Mouse (Mus musculus) embryonic facial prominence, embryonic 13.5 days (tissue): ENCODE results near the gene Srl. TPM values are rescaled to one million over a fixed set of nuclear protein-coding genes. Genes with fewer than 3 reads are reported as not detected.
A peak's percentile ranks its signal among the peaks of the same experiment; 100 is the strongest.
"Not testable (repeated sequence)": the region's sequence is repeated elsewhere in the genome, so short reads cannot be mapped to it uniquely, and the experiment has no call there.

Experiments
- ATAC-seq: fragments of 200-750 bp; cut with Nextera tagmentation; 2 replicates; pipeline ENCODE4 v1.8.0; 2017; ENCODE audit warnings: low read depth; ENCODE audit not compliant: insufficient number of reproducible peaks, insufficient read depth, low FRiP score, low TSS enrichment
- H3K27ac ChIP-seq: fragments of 300-500 bp; sonication (generic); 2 replicates; pipeline ENCODE4 v1.5.1; 2015; ENCODE audit warnings: moderate library complexity, mild to moderate bottlenecking, inconsistent platforms
- H3K27me3 ChIP-seq: fragments of 300-500 bp; sonication (generic); 2 replicates; pipeline ENCODE4 v1.6.1; 2015; ENCODE audit warnings: mild to moderate bottlenecking, inconsistent platforms
- H3K36me3 ChIP-seq: fragments of 300-500 bp; sonication (generic); 2 replicates; pipeline ENCODE4 v1.6.1; 2015; ENCODE audit warnings: mild to moderate bottlenecking, inconsistent platforms
- H3K4me1 ChIP-seq: fragments of 300-500 bp; sonication (generic); 2 replicates; pipeline ENCODE4 v1.6.1; 2015; ENCODE audit warnings: inconsistent platforms
- H3K4me2 ChIP-seq: fragments of 300-500 bp; sonication (generic); 2 replicates; pipeline ENCODE4 v1.6.1; 2015; ENCODE audit warnings: moderate library complexity, mild to moderate bottlenecking, inconsistent platforms
- H3K4me3 ChIP-seq: fragments of 300-500 bp; sonication (generic); 2 replicates; pipeline ENCODE4 v1.5.1; 2015; ENCODE audit warnings: mild to moderate bottlenecking, inconsistent platforms
- H3K9ac ChIP-seq: fragments of 300-500 bp; sonication (generic); 2 replicates; pipeline ENCODE4 v1.6.1; 2015; ENCODE audit warnings: mild to moderate bottlenecking, inconsistent platforms
- H3K9me3 ChIP-seq: fragments of 300-500 bp; sonication (generic); 2 replicates; pipeline ENCODE4 v1.6.1; 2016; ENCODE audit warnings: inconsistent platforms
- WGBS: fragments of 180-500 bp; shearing (Covaris S2); methylation state at CpG from one replicate; pipeline ENCODE4 v1.1.7; 2015; ENCODE audit warnings: mixed read lengths; 5-methylcytosine and 5-hydroxymethylcytosine counted together
- polyA plus RNA-seq: library from polyadenylated mRNA; unstranded; fragments of >200 nt; fragmentation: Nextera tagmentation; extraction: Ambion mirVana; gene quantifications from 2 replicates; pipeline ENCODE4 v1.2.1, GENCODE M21; 2015

The Srl gene
- 19.4 and 21.1 TPM in 2 replicates for polyA plus RNA-seq

GRCm38 (mm10) chr16:4541501-4542198 lies at the start of gene Srl:
Gene Srl, minus strand, starts transcription at chr16:4541816.
- Histone ChIP-seq H3K9me3 (no peaks in the 10 kb centered on the region), H3K9ac (peak within 1 kb of the TSS; percentile 70), H3K36me3 (peaks cover 21% of the 10 kb centered on the region), H3K27me3 (no peaks in the 10 kb centered on the region), H3K27ac (peak within 1 kb of the TSS; percentile 71), H3K4me1 (peaks cover 19% of the 10 kb centered on the region), H3K4me3 (peak within 1 kb of the TSS; percentile 49), H3K4me2 (peak within 1 kb of the TSS; percentile 60)
- peak; percentile 96 for ATAC-seq
- WGBS = 1% methylated on average over 43 of the region's 43 CpGs

GRCm38 (mm10) chr16:4590236-4590635 lies 48.6 kb upstream of the Srl start:
- 93% methylated on average over 9 of the region's 9 CpGs for WGBS

GRCm38 (mm10) chr16:4587516-4588210 lies 46.0 kb upstream of the Srl start:
- H3K4me3 ChIP-seq = no peak overlapping the region
- no peak for ATAC-seq
- H3K27ac ChIP-seq = peak overlapping the region; percentile 94
- peak overlapping the region; percentile 61; the same call in 1 of the 2 replicates for H3K4me2 ChIP-seq
- no peaks in the 10 kb centered on the region for H3K27me3 ChIP-seq
- no peak overlapping the region for H3K9ac ChIP-seq
- H3K4me1 ChIP-seq = peaks cover 29% of the 10 kb centered on the region
- WGBS = 69% methylated on average over 5 of the region's 5 CpGs
- no peaks in the 10 kb centered on the region for H3K9me3 ChIP-seq
- peaks cover 14% of the 10 kb centered on the region for H3K36me3 ChIP-seq

More at GRCm38 (mm10) chr16:4590236-4590635, 48.6 kb upstream of the Srl start:
- H3K36me3 ChIP-seq = peaks cover 14% of the 10 kb centered on the region
- H3K4me3 ChIP-seq = no peak overlapping the region
- no peak for ATAC-seq
- no peaks in the 10 kb centered on the region for H3K27me3 ChIP-seq
- peaks cover 42% of the 10 kb centered on the region for H3K4me1 ChIP-seq
- H3K9me3 ChIP-seq = no peaks in the 10 kb centered on the region
- no peak overlapping the region for H3K27ac ChIP-seq
- H3K9ac ChIP-seq = no peak overlapping the region
- H3K4me2 ChIP-seq = no peak overlapping the region

GRCm38 (mm10) chr16:4586531-4587123 lies 45.0 kb upstream of the Srl start:
- peak overlapping the region; percentile 70 for H3K9ac ChIP-seq
- H3K36me3 ChIP-seq = peaks cover 14% of the 10 kb centered on the region
- no peaks in the 10 kb centered on the region for H3K9me3 ChIP-seq
- peaks cover 20% of the 10 kb centered on the region for H3K4me1 ChIP-seq
- peak overlapping the region; percentile 61 for H3K4me2 ChIP-seq
- WGBS = under 1% methylated on average over 42 of the region's 43 CpGs
- H3K4me3 ChIP-seq = peak overlapping the region; percentile 58
- peak; percentile 96 for ATAC-seq
- H3K27ac ChIP-seq = peak overlapping the region; percentile 94
- H3K27me3 ChIP-seq = no peaks in the 10 kb centered on the region

GRCm38 (mm10) chr16:4585642-4586530 lies 44.3 kb upstream of the Srl start:
- peaks cover 20% of the 10 kb centered on the region for H3K4me1 ChIP-seq
- H3K27me3 ChIP-seq = no peaks in the 10 kb centered on the region
- ATAC-seq = no peak
- WGBS = 10% methylated on average over 14 of the region's 14 CpGs
- H3K4me2 ChIP-seq = peak overlapping the region; percentile 61
- no peaks in the 10 kb centered on the region for H3K9me3 ChIP-seq
- peaks cover 10% of the 10 kb centered on the region for H3K36me3 ChIP-seq
- H3K4me3 ChIP-seq = peak overlapping the region; percentile 58
- peak overlapping the region; percentile 70 for H3K9ac ChIP-seq
- peak overlapping the region; percentile 94 for H3K27ac ChIP-seq

GRCm38 (mm10) chr16:4584438-4584837 lies 42.8 kb upstream of the Srl start:
- H3K27me3 ChIP-seq = no peaks in the 10 kb centered on the region
- H3K4me2 ChIP-seq = no peak overlapping the region
- H3K27ac ChIP-seq = no peak overlapping the region
- H3K36me3 ChIP-seq = no peaks in the 10 kb centered on the region
- no peak overlapping the region for H3K9ac ChIP-seq
- peaks cover 20% of the 10 kb centered on the region for H3K4me1 ChIP-seq
- 66% methylated on average over 5 of the region's 5 CpGs for WGBS
- no peak for ATAC-seq
- H3K4me3 ChIP-seq = no peak overlapping the region
- H3K9me3 ChIP-seq = no peaks in the 10 kb centered on the region

- Histone ChIP-seq H3K9ac (no peak overlapping the region), H3K9me3 (no peaks in the 10 kb centered on the region), H3K4me3 (no peak overlapping the region), H3K4me2 (no peak overlapping the region), H3K27me3 (no peaks in the 10 kb centered on the region), H3K36me3 (no peaks in the 10 kb centered on the region), H3K27ac (no peak overlapping the region), H3K4me1 (peaks cover 20% of the 10 kb centered on the region)
- WGBS = 83% methylated on average over 3 of the region's 3 CpGs
- no peak for ATAC-seq
These were observed 42.2 kb upstream of the Srl start for GRCm38 (mm10) chr16:4583807-4584206.

- not testable (repeated sequence) for H3K4me3 ChIP-seq, H3K27me3 ChIP-seq, ATAC-seq, H3K9ac ChIP-seq, H3K27ac ChIP-seq, H3K4me1 ChIP-seq, H3K9me3 ChIP-seq, H3K36me3 ChIP-seq, H3K4me2 ChIP-seq
- 76% methylated on average over 4 of the region's 4 CpGs for WGBS
These were observed 39.6 kb upstream of the Srl start for GRCm38 (mm10) chr16:4581179-4581578.

- no peak overlapping the region for H3K4me2 ChIP-seq
- no peak overlapping the region for H3K4me3 ChIP-seq
- H3K4me1 ChIP-seq = peaks cover 5% of the 10 kb centered on the region
- H3K36me3 ChIP-seq = no peaks in the 10 kb centered on the region
- no peaks in the 10 kb centered on the region for H3K27me3 ChIP-seq
- H3K27ac ChIP-seq = no peak overlapping the region
- no peak overlapping the region for H3K9ac ChIP-seq
- WGBS = 71% methylated on average over 7 of the region's 7 CpGs
- no peaks in the 10 kb centered on the region for H3K9me3 ChIP-seq
- ATAC-seq = no peak
These were observed 37.0 kb upstream of the Srl start for GRCm38 (mm10) chr16:4578630-4579029.

GRCm38 (mm10) chr16:4576873-4577272 lies 35.3 kb upstream of the Srl start:
- H3K4me3 ChIP-seq = no peak overlapping the region
- no peaks in the 10 kb centered on the region for H3K9me3 ChIP-seq
- peaks cover 5% of the 10 kb centered on the region for H3K4me1 ChIP-seq
- no peak for ATAC-seq
- H3K9ac ChIP-seq = no peak overlapping the region
- no peaks in the 10 kb centered on the region for H3K36me3 ChIP-seq
- WGBS = 42% methylated on average over 2 of the region's 2 CpGs
- H3K27me3 ChIP-seq = no peaks in the 10 kb centered on the region
- no peak overlapping the region for H3K27ac ChIP-seq
- H3K4me2 ChIP-seq = no peak overlapping the region

- no peaks in the 10 kb centered on the region for H3K9me3 ChIP-seq
- H3K4me1 ChIP-seq = peaks cover 9% of the 10 kb centered on the region
- no peak for ATAC-seq
- no peak overlapping the region for H3K9ac ChIP-seq
- no peak overlapping the region for H3K4me3 ChIP-seq
- H3K4me2 ChIP-seq = no peak overlapping the region
- WGBS = 30% methylated on average over 2 of the region's 2 CpGs
- H3K27me3 ChIP-seq = no peaks in the 10 kb centered on the region
- no peak overlapping the region for H3K27ac ChIP-seq
- H3K36me3 ChIP-seq = no peaks in the 10 kb centered on the region
These were observed 34.4 kb upstream of the Srl start for GRCm38 (mm10) chr16:4576038-4576437.
